Mouse (Mus musculus) urinary bladder, postnatal 25 days (tissue): ENCODE measurements around the gene Tead1.
"Not testable (repeated sequence)": the region's sequence is repeated elsewhere in the genome, so short reads cannot be mapped to it uniquely, and the experiment has no call there.

Experiments used
- DNase-seq: peaks from one replicate; pipeline ENCODE4 v3.0.0; 2022; ENCODE audit warnings: low spot score

The Tead1 gene

DNA sequence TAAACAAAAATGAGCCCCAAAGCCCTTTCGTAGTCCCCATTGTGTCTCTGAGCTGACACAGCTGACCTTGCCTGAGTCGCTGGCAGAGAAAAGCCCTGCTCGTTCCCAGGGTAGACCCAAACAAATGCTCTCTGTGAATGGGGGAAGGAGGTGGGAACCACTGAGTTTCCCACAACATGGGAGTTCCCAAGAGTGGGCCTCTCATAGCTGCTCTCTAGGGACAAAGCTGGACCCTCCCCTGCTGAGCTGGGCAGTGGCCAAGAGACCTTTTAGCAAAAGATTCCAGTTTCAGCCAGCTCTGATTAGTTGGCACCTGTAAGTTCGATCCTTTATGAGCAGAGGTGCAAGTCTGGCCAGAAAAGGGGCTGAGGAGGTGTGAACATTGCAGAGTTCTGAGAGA, 243.7 kb downstream of the Tead1 start:
- DNase-seq = no peak

DNA sequence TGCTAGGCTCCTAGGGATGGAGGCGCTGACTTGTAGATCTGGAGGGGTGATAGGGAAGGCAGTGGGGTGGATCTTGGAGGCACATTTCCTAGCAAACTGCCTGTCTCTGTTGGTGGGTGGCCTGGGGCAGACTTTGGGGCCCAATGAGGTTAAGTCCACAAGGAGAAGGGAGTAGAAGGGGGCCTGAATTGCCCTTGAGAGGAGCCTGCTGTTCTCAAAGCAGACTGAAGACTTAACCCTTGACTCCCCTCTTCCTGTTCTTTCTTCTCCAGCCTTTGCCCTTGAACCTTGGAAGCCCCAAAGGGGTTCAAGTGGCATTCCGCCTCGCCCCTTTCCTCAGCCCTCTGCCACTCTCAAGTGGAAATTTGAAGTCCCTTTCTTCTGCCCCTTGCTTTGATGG, 244.6 kb downstream of the Tead1 start:
- no peak for DNase-seq

DNA sequence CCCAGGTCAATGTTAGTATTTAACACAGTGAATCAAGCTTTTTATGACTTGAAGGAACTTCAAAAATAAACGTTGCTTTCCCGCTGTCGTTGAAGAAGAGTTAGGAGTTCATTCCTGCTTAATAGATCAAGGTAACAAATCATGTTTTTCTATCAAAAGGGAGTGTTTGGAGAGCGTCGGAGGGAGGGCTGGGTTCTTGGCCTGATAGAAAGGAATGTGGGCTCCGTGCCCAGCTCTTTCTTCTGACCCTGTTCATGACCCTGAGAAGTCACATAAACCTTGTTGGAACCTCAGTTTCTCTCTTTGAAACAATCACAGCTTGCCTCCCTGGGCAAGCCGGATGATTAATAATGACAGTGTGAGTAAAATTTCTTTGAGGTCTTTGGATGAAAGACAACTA, 251.6 kb downstream of the Tead1 start:
- DNase-seq = no peak

DNA sequence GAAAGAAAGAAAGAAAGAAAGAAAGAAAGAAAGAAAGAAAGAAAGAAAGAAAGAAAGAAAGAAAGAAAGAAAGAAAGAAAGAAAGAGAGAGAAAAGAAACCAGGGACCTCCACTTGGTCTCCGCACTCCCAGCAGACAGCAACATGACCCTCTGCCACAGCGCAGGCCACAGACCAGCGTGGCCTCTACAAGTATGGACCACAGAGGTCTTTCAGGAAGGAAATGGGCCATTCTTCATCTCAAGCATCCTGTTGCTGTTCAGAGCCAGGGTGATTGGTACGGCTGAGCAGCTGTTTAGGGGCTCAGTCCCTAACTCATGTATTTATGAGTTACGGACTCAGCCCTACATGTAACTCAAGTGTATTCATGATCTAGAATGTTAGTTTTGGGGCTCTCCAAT, 256.8 kb downstream of the Tead1 start:
- not testable (repeated sequence) for DNase-seq

DNA sequence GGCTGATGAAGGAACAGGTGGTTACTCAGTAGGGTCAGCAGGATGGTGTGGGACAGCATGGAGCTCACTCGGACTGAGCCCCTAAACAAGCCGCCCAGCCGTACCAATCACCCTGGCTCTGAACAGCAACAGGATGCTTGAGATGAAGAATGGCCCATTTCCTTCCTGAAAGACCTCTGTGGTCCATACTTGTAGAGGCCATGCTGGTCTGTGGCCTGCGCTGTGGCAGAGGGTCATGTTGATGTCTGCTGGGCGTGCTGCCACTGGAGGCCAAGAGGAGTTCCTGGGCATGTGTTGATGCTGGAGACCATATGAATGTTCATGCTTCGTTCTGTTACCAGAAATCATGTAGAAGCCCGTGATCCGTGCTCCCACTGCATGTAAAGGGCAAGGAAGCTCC, 258.0 kb downstream of the Tead1 start:
- DNase-seq = no peak

DNA sequence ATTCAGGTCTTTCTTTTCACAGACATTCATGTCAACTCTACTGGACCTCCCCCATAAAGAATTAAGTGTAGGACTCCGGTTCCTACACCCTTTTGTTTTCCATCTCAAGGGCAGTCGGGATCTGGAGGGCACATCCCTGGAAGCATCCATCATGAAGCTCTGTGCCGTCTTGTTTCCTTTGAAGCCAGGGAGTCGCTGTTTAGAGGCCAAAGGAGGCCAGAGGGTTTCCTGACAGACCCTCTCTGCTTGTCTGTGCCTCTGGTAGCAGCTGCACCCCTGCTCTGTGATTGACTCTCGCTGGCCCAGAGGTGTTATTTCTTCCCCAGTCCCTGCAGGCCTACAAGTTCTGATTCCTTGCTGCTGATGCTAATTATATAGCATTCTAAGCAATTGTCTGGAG, 259.8 kb downstream of the Tead1 start:
- no peak for DNase-seq

DNA sequence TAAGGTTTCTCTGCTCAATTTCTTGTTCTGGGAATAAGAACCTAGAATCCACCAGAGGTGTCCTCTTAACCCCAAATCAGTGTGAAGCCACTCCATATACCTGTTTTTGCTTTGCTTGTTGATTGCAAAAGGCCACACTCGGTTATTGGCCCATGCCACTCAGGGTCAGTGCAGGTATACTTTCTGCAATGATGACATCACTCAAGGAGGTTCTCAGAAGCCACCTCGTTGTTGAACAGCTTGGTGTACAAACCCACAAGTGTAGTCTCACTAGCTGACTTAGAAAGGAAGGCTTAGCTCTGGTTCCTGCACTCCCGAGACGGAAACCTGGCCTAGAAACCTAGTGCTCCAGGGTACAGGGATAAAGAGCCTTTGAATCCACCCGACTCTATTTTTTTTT, 263.4 kb downstream of the Tead1 start:
- DNase-seq = no peak

DNA sequence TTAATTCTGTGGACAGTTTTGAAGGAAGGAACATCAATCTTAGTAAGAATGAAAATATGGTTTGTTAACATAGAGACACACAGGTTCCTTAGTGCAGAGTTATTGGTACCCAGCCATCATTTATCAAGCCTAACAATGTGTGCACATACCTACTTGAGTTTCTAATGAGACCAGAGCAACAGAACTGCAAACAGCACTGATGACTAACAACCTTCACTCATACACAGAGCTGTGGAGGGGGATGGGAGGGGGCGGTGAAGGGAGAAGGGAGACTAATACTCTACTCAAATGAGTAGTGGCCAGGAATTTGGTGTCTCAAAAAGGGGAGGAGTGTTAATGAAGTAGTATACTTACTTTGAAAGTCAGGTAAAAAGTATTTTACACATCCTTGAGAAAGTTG, 263.9 kb downstream of the Tead1 start:
- no peak for DNase-seq

DNA sequence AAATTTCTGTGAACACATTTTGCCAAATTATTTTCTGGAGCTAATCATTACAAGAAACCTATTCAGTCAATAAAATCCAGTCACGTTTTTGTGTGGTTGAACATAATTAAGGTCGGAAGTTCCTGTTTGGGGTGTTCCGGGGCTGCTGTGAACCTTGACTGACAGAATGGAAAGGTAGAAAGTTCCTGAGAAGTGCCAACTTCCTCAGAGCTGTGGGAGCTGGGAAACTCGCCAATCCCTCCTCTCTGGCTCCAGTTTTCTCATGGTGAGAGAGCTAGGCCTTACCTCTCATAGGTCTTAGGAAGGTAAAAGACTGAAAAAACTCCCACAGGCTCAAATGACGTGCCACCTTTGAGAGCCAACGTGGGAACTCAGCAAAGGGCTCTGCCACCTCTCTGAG, 267.6 kb downstream of the Tead1 start:
- DNase-seq = no peak

DNA sequence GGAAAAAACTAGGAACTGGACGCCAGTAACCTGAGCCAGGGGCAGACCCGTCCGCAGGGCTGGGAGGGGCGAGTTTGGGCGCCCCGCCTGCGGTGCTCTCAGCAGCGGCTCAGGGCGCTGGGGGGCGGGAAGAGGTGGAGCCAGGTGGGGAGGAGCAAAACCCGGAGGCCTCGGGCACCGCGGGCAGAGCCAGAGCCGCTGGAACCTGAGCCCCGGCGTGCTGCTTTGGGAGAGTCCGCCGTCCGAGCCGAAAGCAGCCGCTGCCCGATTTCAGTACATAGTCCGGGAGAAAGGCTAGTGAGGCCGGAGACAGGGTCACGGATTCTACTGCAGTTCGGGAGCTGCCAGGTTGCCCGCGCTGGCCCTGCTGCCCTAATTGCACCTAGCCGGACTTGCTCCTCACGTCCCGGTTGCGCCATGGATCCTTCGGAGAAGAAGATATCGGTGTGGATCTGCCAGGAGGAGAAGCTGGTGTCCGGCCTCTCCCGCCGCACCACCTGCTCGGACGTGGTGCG, 274.7 kb downstream of the Tead1 start, which contains the start of gene Rassf10:
Rassf10 (plus strand) TSS at position 186 of the 515 bp plus-strand sequence.
- DNase-seq = peak; percentile 66

DNA sequence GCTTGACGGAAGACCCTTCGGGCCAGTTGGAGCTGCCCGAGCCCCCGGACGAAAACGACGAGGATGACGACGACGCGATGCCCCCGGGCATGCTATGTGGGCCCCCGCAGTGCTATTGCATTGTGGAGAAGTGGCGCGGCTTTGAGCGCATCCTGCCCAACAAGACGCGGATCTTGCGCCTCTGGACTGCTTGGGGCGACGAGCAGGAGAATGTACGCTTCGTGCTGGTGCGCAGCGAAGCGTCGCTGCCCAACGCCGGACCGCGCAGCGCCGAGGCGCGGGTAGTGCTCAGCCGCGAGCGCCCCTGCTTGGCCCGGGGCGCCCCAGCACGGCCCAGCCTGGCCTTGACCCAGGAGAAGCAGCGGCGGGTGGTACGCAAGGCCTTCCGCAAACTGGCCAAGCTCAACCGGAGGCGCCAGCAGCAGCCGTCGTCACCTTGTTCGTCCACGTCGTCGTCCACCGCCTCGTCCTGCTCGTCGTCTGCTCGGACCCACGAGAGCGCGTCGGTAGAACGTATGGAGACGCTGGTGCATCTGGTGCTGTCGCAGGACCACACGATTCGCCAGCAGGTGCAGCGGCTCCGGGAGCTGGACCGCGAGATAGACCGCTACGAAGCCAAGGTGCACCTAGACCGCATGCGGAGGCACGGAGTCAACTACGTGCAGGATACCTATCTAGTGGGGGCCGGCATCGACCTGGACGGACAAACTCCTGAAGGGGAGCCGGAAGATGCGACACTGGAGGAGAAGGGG, 275.4 kb downstream of the Tead1 start:
- DNase-seq = peak; percentile 15

DNA sequence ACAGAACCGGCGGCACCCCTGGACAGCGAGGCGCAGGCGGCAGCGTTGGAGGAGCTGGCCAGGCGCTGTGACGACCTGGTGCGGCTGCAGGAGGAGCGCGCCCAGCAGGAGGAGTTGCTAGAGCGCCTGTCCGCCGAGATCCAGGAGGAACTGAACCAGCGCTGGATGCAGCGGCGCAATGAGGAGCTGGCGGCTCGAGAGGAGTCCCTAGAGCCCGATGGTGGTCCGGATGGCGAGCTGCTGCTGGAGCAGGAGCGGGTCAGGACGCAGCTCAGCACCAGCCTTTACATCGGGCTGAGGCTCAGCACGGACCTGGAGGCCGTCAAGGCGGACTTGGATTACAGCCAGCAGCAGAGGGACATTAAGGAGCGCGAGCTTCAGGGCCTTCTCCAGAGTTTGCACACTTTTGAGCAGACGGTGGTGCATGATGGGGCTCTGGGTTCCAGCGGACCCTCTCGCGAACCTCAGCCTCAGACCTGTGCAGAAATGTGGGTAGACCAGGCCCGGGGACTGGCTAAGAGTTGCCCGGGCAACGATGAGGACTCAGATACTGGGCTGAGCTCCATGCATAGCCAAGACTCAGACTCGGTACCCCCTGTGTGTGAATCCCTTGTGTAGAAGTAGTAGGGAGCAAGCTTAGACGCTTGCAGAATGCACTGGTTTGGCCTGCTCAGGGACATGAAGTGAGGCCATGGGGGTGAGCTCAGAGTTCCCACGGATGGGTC, 276.1 kb downstream of the Tead1 start:
- no peak for DNase-seq

DNA sequence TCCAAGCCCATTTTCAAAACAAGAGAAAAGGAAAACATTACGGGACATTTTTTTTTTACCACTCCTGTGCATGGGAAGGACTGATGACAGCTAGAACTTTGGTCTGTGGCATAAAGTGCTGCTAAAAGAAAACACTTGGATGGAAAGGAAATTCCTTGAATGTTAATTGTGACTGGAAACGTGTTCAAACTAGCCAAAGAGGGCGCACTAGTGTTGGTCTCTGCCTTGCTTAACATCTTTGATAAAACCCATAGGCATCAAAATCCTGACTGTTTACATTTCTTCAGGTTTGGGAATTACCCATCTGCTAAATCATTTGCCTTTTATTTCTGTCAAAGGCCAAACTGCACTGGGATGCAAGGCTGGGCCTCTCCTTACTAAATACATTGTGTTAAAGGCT, 276.8 kb downstream of the Tead1 start:
- no peak for DNase-seq
